Mouse (Mus musculus) left cerebral cortex, postnatal 4 days (tissue): Measurements from ENCODE around the gene Lsm7. TPM values are rescaled to one million over a fixed set of nuclear protein-coding genes. Genes with fewer than 3 reads are reported as not detected.
A peak's percentile ranks its signal among the peaks of the same experiment; 100 is the strongest.

Experiments used
- DNase-seq: peaks from one replicate; pipeline ENCODE4 v3.0.0-alpha.2; 2022
- intact Hi-C: fragments of 180-260 bp; cut with DNase I; formaldehyde crosslinking; loops from one replicate; pipeline ENCODE4 v1.15.1; 2025
- total RNA-seq, 2 experiments: library from RNA; stranded (reverse); gene quantifications; 2 replicates each; pipeline ENCODE4 v1.2.3; 2021

Gene Lsm7
- 10 to 100 TPM; 62.0 to 67.4 TPM for total RNA-seq

GRCm38 (mm10) chr10:80854913-80855748 is at the start of gene Lsm7, which contains the start of gene Sppl2b:
Lsm7 (minus strand) TSS chr10:80855209.
Sppl2b (plus strand) TSS chr10:80855275.
- DNase-seq: peak; percentile 98
- intact Hi-C loops: no loop called here

- DNase-seq: no peak
- intact Hi-C loops: no loop called here
These were observed 49.7 kb upstream of the Lsm7 start for GRCm38 (mm10) chr10:80904709-80905108.

GRCm38 (mm10) chr10:80904004-80904693 is 49.1 kb upstream of the Lsm7 start:
- intact Hi-C loops: no loop called here
- no peak for DNase-seq

- no peak for DNase-seq
- intact Hi-C loops: no loop called here
These were observed 48.3 kb upstream of the Lsm7 start for GRCm38 (mm10) chr10:80903282-80903681.

- DNase-seq: no peak
- intact Hi-C loops: no loop called here
These were observed 47.4 kb upstream of the Lsm7 start for GRCm38 (mm10) chr10:80902273-80902940.

- DNase-seq: no peak
These were observed 46.6 kb upstream of the Lsm7 start for GRCm38 (mm10) chr10:80901409-80902272.

GRCm38 (mm10) chr10:80900318-80901247 is 45.6 kb upstream of the Lsm7 start, which contains the start of gene Timm13:
Timm13 (minus strand) TSS chr10:80900969.
- DNase-seq: peak; percentile 99
- intact Hi-C loops: no loop called here

More at GRCm38 (mm10) chr10:80901409-80902272, 46.6 kb upstream of the Lsm7 start:
- intact Hi-C loops: no loop called here

GRCm38 (mm10) chr10:80899591-80900317 is 44.7 kb upstream of the Lsm7 start:
- intact Hi-C loops: no loop called here
- no peak for DNase-seq

- no peak for DNase-seq
- intact Hi-C loops: no loop called here
These were observed 44.1 kb upstream of the Lsm7 start for GRCm38 (mm10) chr10:80899074-80899473.

- DNase-seq: no peak
These were observed 43.0 kb upstream of the Lsm7 start for GRCm38 (mm10) chr10:80897861-80898510.

GRCm38 (mm10) chr10:80896581-80897485 is 41.8 kb upstream of the Lsm7 start:
- intact Hi-C loops: no loop called here

More at GRCm38 (mm10) chr10:80897861-80898510, 43.0 kb upstream of the Lsm7 start:
- intact Hi-C loops: no loop called here

GRCm38 (mm10) chr10:80895697-80896096 is 40.7 kb upstream of the Lsm7 start:
- DNase-seq: no peak
- intact Hi-C loops: no loop called here

More at GRCm38 (mm10) chr10:80896581-80897485, 41.8 kb upstream of the Lsm7 start:
- no peak for DNase-seq

- no peak for DNase-seq
- intact Hi-C loops: no loop called here
These were observed 40.1 kb upstream of the Lsm7 start for GRCm38 (mm10) chr10:80895100-80895499.

GRCm38 (mm10) chr10:80887181-80887580 is 32.2 kb upstream of the Lsm7 start:
- intact Hi-C loops: no loop called here
- peak; percentile 70 for DNase-seq

GRCm38 (mm10) chr10:80881301-80881700 is 26.3 kb upstream of the Lsm7 start:
- intact Hi-C loops: loop anchor here (5.0 kb wide), 1 partner anchor 59 kb away; no protein-coding TSS in a partner anchor

GRCm38 (mm10) chr10:80880901-80881300 is 25.9 kb upstream of the Lsm7 start:
- DNase-seq: no peak
- intact Hi-C loops: loop anchor here (5.0 kb wide), 1 partner anchor 59 kb away; no protein-coding TSS in a partner anchor

More at GRCm38 (mm10) chr10:80881301-80881700, 26.3 kb upstream of the Lsm7 start:
- DNase-seq: peak; percentile 79
